Mouse (Mus musculus): Measurements from ENCODE around the gene Nfix.

Nfix gene

DNA sequence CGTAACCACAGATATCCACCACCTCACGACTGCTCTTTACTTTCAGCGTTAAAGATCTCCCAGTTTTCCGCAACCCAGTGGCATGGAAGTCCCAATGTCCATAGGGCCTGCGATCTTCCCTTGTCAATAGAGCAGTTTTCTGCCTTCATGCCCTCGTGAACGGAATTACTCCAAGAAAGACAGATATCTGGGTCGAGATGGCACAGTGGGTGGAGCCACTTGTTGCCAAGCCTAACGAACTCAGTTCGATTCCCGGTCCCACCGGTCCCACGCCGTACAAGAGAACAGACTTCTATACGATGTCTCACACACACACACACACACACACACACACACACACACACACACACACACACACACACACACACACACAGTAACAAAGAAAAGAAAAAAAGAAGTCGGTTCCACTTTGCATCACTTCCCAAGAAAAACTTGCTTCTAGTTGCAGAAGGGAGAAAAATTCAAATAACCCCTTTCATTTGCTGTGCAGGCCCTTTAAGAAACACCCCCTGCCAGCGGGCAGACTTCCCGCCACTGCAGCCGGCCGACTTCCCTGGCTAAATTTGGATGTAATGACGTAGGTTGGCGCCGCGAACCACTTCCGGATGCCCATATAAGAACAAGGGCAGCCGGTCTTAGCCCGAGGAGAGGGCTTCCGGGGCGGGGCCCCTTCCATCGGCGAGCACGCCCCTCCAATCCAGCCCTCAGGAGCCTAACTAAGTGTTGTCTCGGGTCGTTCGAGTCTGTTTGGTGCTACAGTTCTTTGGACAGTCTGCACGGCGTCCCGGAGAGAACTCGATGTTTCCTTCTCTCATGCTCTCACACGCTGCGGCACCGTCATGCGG, 136.4 kb downstream of the Nfix start:
- peak; percentile 86 for DNase-seq (ENCODE audit: low spot score)

DNA sequence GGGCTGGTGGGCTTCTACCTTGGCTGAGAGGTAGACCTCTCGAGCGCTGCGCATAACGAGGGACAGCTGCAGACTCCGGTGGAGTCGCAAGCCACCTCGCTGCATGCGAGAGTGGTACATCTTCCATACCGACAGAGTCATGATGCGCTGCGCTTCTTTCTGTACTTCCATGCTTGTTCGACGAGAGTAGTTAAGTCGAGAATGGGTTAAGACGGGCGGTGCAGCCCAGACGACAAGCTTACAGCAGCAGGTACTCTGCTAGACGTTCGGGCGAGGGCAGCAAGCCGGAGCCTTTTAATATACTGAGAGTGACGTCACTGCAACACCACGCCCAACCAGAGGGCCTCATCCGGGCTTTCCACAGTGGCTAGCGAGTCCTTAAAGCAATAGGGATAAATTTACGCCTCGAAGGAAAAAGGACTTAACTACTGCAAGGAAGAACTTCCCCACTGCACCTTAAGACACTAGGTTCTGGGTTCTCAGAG, 137.5 kb downstream of the Nfix start, which contains the start of gene Ier2:
TSS of gene Ier2 (minus strand) at position 272 of the 485 bp plus-strand sequence.
- peak; percentile 94 for DNase-seq (ENCODE audit: low spot score)

DNA sequence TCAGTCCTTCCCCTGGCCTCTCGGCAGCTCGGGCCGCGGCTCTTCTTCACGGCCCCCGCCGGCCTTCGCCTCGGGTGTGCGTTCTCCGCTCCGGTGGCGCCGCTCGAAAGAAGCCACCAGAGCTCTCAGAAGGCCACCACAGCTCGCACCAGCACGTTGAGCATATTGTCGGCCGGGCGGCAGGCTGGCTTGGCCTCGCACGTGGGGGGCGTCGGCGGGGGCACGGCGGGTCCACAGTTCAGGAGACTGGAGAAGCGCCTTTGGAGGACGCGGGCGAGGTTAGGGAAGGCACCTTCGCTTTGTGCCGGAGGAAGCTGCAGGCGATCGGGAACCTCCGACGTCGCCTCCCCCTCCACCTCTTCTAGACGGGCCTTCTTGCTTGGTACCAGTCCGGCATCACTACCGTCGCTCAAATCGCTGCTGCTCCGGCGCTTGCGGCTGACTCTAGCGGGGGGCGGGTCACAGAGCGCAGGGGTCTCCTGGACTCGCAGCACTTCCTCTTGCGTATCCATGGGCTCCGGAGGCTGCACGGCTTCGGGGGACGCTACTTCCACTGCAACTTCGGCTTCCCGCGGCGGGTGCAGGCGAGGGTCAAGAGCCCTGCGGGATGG, 138.1 kb downstream of the Nfix start:
- peak; percentile 59 for DNase-seq (ENCODE audit: low spot score)

- peak; percentile 76 for DNase-seq (ENCODE audit: low spot score)
Measured at GRCm38 (mm10) chr8:84661458-84661871, 138.7 kb downstream of the Nfix start.

DNA sequence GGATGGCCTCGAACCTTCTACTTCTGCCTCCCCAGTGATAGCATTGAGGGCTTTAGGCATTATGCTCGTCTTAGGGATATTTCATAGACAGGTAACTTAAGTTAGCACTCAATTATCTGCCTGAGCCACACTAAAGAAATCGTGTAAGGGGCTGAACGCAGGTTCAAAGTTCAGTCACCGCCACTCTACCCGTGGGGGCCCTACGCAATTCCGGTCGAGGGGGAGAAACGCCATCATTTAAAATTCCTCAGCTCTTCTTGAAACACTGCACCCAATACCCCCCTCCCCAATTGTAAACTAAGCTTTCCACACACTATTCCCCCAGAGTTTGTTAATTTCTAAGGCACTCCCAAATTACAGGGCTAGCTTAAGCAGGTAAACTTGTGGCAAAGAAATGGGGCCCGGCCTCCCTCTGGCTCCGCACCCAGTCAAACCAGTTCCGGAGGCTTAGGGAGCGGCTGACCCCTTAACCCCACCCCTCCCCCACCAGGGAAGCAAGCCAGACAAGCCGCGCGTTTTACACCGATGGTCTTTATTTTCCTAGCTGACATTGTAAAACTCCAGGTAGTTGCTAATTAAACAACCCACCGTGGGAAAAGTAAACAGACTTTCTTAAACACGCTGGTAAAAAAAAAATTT, 139.2 kb downstream of the Nfix start:
- DNase-seq (ENCODE audit: low spot score) = peak; percentile 32

DNA sequence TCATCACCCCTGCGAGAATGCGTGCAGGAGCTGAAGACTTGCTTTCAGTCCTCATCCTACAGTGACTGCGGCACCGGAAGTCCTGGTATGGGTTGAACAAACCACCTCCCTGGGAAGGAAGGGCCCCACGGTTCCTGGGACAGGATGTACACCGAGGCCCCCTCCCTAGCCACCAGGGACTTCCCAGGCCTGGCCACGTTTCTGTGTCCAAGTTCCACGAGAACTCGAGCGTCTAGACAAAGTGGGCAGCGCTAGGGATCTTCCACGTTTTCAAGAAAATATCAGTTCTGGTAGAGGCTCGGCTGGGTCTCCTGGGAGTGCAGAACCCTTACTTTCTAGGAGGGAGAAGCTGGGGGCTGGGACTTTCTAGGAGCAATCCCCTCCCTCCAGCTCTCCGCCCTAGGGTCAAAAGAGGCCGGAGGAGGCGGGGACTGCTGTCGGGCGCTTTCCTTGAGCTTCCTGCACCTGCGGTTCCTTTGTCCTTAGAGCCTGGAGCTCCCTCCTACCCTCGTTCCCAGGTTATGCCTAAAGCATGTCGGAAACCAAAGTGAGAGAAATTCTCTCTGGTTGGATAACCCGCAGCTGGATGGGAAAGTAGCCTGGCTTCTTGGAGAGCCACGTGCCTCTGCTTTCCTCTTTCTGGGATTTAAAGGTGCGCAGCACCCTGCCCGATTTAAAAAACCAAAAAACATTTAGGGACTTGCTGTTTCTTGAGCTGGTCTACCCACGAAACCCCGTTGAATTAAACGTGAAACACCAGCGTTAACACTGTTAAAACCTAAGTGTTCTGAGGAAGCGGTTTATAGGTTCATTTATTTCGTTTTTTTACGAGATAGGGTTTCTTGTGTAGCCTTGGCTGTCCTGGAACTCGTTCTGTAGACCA, 140.0 kb downstream of the Nfix start:
- DNase-seq (ENCODE audit: low spot score) = peak; percentile 88

DNA sequence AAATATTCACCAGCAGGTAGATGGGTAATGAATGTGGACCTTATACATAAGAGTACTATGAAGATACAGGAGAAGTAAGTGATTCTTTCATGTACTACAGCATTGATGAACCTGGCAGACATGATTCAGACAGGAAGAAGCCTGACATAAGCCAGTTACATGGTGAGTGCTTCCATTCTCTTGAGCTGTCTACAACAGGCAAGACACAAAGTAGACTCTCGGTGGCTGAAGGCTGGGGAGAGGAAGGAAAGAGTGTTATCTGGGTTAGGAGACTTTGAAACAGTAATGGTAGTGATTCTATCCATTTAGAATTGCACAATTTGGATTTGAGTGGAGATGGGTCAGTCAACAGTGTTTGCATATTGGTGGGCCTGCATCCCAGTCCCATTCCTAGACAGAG, 141.2 kb downstream of the Nfix start:
- DNase-seq (ENCODE audit: low spot score) = no peak

GRCm38 (mm10) chr8:84657680-84658079, 142.5 kb downstream of the Nfix start:
- DNase-seq (ENCODE audit: low spot score) = no peak

DNA sequence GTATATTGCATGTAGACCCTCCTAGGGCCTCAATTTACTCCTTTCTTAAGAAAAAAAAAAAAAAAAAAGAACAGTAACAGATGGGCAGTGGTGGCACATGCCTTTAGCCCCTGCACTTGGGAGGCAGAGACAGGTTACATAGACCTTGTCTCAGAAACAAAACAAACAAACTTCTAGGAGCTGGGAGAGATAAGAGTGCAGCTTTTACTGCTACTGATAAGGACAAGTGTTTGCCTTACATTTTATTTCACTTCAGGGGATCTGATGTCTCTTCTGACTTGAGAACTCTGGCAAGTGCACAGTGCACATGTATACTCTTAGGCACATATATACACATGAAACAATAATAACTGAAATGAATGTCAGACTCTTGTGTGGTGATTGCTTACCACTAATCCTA, 142.9 kb downstream of the Nfix start:
- no peak for DNase-seq (ENCODE audit: low spot score)

- peak; percentile 87 for DNase-seq (ENCODE audit: low spot score)
Measured at GRCm38 (mm10) chr8:84656641-84657126, 143.5 kb downstream of the Nfix start.

- DNase-seq (ENCODE audit: low spot score) = no peak
Measured at GRCm38 (mm10) chr8:84656191-84656525, 144.0 kb downstream of the Nfix start.

DNA sequence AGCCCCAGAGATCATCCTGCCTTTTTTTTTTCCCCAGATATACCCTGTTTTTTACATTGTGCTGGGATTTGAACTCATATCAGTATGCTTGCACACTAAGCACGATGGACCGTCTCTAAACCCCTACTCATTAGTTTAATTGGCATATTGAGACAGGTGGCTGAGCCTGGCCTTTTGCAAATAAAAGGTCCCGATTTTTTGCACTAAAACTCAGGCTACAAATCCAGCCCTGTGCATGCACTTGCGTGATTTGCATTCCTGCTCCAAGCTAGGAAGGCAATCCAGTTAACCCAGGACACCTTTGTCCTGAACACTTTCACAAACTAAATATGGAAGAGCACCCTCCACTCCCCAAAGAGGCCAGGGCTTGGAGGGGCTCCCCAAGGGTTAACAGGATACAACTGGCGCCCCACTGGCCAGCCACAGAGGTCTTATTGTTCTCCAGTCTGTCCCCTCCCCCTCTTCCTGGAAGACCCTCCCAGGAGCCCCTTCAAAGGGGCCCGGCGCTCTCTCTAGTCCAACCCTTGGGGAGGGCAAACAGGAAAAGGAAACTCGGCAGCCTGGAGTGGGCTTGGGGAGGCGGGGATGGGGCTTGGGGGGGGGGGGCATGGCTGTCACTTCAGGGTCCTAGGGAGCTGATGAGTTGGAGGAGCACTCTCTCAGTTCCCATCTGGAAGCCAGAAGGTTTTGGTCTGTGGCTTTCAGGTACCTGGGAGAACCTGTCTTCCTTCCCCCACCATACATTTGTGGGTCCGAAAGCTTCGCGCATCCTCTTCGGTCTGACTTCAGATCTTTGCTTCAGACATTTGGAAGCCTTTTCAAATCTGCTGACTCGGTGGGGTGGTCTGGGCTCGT, 144.6 kb downstream of the Nfix start:
- DNase-seq (ENCODE audit: low spot score) = no peak

DNA sequence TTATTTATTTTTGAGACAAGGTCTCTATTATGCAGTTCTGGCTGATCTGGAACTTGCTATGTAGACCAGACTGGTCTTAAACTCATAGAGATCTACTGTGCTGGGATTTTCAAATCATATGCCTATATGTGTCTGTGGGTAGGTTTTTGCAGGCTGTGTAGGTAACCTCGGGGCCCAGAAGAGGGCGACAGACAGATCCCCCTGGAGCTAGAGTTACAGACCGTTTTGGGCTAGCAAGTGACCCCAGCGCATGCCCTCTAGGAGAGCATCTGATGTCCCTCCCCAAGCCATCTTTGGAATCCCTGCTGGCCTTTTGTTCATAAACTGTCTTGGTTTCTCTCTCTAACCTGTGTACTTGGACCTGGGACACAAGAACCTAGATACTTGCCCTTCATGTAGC, 145.5 kb downstream of the Nfix start:
- DNase-seq (ENCODE audit: low spot score) = no peak

DNA sequence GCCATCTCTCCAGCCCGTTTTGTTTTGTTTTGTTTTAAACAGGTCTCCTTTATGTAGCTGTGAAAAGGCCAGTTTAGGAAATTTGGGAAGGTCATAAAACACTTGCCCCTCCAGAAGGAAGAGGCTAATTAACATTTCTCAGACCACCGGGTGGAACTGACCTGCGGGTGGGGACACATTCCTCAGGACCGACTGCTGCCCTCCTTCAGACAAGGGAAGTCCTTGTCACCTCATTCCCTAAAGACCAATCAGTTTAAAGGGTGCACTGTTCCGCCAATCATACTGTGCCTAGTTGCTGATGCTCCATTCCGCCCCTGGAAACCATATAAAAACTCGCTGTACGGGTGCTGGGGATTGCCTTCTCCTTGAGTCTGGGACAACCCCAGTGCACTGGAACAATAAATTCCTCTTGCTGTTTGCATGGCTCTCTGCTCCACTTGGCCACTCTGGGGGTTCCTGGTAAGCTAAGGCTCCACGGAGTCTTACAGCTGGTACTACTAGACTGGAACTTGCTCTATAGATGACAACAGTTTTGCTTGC, 147.0 kb downstream of the Nfix start:
- DNase-seq (ENCODE audit: low spot score) = no peak

DNA sequence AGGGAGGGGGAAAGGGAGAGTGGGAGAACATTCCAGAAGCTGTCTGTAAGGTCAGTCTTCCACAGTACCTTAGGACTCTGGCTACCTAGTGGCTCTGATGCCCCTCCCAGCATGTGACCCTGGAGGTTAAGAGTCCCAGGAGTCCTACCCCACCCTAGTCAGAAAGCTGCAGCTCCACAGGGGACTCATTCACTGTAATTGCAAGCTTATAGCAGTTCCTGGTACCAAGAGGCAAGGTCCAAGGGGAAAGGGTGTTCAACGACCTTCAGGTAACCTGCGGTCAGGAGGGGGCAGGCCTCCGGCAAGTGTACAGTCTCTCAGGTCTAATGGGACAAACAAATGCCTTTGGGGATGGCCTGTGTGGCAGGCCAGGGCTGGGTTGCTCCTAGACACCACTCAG, 149.9 kb downstream of the Nfix start:
- no peak for DNase-seq (ENCODE audit: low spot score)

Data from T-cell, adult 2 months (primary cell).